Mouse (Mus musculus) liver, embryonic 14.5 days (tissue): ENCODE measurements around the gene Nr1h3. TPM values are rescaled to one million over a fixed set of nuclear protein-coding genes. Genes with fewer than 3 reads are reported as not detected.

Source experiments
- ATAC-seq: fragments of 200-750 bp; cut with Nextera tagmentation; 2 replicates; pipeline ENCODE4 v1.8.0; 2017; ENCODE audit warnings: moderate number of reproducible peaks, mild to moderate bottlenecking, moderate library complexity; ENCODE audit not compliant: insufficient read depth
- DNase-seq, 3 experiments: peaks; one replicate each; pipeline ENCODE4 v3.0.0-alpha.2; 2012 to 2013; ENCODE audit warnings: low read depth in 3 of 3, low spot score in 3 of 3
- H3K27ac ChIP-seq: fragments of 300-500 bp; sonication (generic); 2 replicates; pipeline ENCODE4 v1.5.1; 2014; ENCODE audit warnings: moderate library complexity, mild to moderate bottlenecking, control low read depth, inconsistent platforms
- H3K27me3 ChIP-seq: fragments of 300-500 bp; sonication (generic); 2 replicates; pipeline ENCODE4 v1.6.1; 2014; ENCODE audit warnings: mild to moderate bottlenecking, low read length, moderate library complexity; ENCODE audit not compliant: control insufficient read depth, insufficient read depth
- H3K36me3 ChIP-seq: fragments of 300-500 bp; sonication (generic); replicated peaks from 2 replicates; pipeline ENCODE4 v1.6.1; 2014; ENCODE audit warnings: low read depth; ENCODE audit not compliant: control insufficient read depth, insufficient read depth
- H3K4me1 ChIP-seq, 2 experiments: fragments of 200-500 bp in 1 of 2; fragments of 300-500 bp in 1 of 2; sonication (generic) in 1 of 2; replicated peaks; 2 replicates each; pipeline ENCODE4 v1.6.1; 2012 to 2014; ENCODE audit warnings: antibody characterized with exemption in 1 of 2, inconsistent platforms in 1 of 2, low read length in 1 of 2; ENCODE audit not compliant: control insufficient read depth in 2 of 2, insufficient read depth in 2 of 2
- H3K4me2 ChIP-seq: fragments of 300-500 bp; sonication (generic); 2 replicates; pipeline ENCODE4 v1.6.1; 2014; ENCODE audit warnings: low read depth, mild to moderate bottlenecking, control low read depth, moderate library complexity
- H3K4me3 ChIP-seq, 2 experiments: fragments of 200-500 bp in 1 of 2; fragments of 300-500 bp in 1 of 2; sonication (generic) in 1 of 2; 2 replicates each; pipeline ENCODE4 v1.5.1; 2012 to 2014; ENCODE audit warnings: low read depth in 2 of 2, low read length in 2 of 2, mild to moderate bottlenecking in 2 of 2, control low read depth in 1 of 2, inconsistent platforms in 1 of 2, moderate library complexity in 1 of 2; ENCODE audit not compliant: insufficient read depth in 1 of 2
- H3K9ac ChIP-seq: fragments of 300-500 bp; sonication (generic); replicated peaks from 2 replicates; pipeline ENCODE4 v1.6.1; 2014; ENCODE audit warnings: mild to moderate bottlenecking, control low read depth, moderate library complexity
- H3K9me3 ChIP-seq: fragments of 300-500 bp; sonication (generic); 2 replicates; pipeline ENCODE4 v1.6.1; 2016; ENCODE audit warnings: low read length, mixed read lengths; ENCODE audit not compliant: control insufficient read depth
- CTCF ChIP-seq: IDR thresholded peaks from 2 replicates; pipeline ENCODE4 v1.5.1; 2016; ENCODE audit warnings: antibody characterized with exemption, low read depth, control low read depth
- EP300 ChIP-seq: IDR thresholded peaks from 2 replicates; pipeline ENCODE4 v1.6.1; 2016; ENCODE audit warnings: antibody characterized with exemption, low read depth
- WGBS: fragments of 180-500 bp; shearing (Covaris S2); extraction: QIAGEN DNeasy Blood & Tissue Kit; methylation state at CpG from one replicate; pipeline ENCODE4 v1.1.7; 2014; ENCODE audit not compliant: insufficient replicate concordance; 5-methylcytosine and 5-hydroxymethylcytosine counted together
- polyA plus RNA-seq, 2 experiments: library from polyadenylated mRNA; depleted of rRNA in 1 of 2; stranded (reverse) in 1 of 2; unstranded in 1 of 2; fragments of >200 nt; fragmentation: Nextera tagmentation in 1 of 2; extraction: Ambion mirVana in 1 of 2; gene quantifications; 2 replicates each; pipeline versions ENCODE4 v1.2.1 to v1.2.3; 2012 to 2014

Gene Nr1h3
- 14.0 and 14.2 TPM in 2 replicates for polyA plus RNA-seq (2012; rRNA removed)
- 12.7 and 14.3 TPM in 2 replicates for polyA plus RNA-seq (2014; fragmentation: Nextera tagmentation; extraction: Ambion mirVana)

DNA sequence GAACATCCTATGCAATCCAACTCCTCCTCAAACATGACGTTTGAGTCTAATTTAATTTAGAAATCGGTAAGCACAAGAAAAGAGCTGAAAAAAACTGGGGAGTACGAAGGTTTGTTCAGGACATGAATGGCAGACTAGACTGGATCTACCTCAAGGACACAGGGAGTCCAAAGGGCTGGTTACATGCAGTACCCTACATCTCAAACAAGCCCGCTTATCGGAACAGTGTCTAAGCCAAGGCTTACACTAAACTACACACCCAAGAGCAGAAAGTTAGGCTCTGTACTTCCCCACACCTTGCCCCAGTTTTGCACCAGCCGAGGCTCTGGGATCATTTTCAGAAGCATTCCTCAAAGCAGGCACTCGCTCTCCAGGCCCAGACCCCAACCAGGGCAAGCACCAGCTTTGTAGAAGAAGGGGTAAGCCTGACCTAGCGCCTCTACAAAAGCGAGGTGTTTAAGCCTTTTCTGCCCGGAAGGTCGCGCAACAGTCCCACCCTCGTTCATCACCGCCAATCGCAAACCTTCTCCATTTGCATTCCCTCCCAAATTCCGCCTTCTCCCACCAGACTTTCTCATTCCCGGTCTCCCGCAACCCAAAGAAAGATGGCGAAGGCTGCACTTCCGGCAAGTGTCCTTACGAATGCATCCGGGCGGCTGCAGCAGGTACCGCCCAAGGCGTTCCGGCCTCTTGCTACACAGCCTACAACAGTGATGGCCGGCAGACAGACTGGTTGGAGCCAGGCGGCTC lies at the start of gene Nr1h3, which contains the start of gene Acp2:
Gene Nr1h3 (minus strand): TSS at position 613 of the 750 bp plus-strand sequence.
Gene Acp2 (plus strand): TSS at position 664 of the 750 bp plus-strand sequence.
- Histone ChIP-seq H3K9me3 (no peaks in the 10 kb centered on the region), H3K4me3 (peak within 1 kb of the TSS; percentile 82 to 99), H3K27ac (peak within 1 kb of the TSS; percentile 70), H3K4me1 (peaks cover 9 to 13% of the 10 kb centered on the region in 2 experiments), H3K36me3 (peaks cover 5% of the 10 kb centered on the region), H3K9ac (peak within 1 kb of the TSS; percentile 89), H3K4me2 (peak within 1 kb of the TSS; percentile 78), H3K27me3 (no peaks in the 10 kb centered on the region)
- TF ChIP-seq EP300 (peak; percentile 23), CTCF (no peak)
- whole genome bisulfite sequencing = 4% methylated on average over 28 of the region's 28 CpGs
- peak; percentile 94 for ATAC-seq
- DNase-seq = peak; percentile 81 to 83 (median 82)

DNA sequence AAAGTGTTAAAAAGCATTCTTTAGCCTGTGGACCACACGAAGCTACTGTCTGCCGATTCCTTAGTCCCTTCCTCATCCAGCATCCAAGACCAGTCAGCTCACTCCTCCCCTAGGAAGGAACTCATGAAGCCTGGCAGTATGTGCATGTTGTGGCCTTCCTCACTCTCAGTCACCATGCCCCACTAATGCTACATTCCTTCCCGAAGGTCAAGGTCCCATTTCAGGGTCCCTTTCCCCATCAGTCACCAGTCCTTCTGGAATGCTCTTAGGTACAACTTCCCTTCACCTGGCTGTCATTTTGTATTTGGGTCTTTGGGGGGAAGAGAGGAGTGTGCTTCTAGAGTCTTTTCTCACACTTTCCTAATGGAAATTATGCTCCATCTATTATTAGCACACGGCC lies 49.4 kb upstream of the Nr1h3 start:
- H3K4me2 ChIP-seq = no peak overlapping the region
- no peaks in the 10 kb centered on the region for H3K4me1 ChIP-seq
- TF ChIP-seq CTCF = no peak
- no peak for TF ChIP-seq EP300
- no peak overlapping the region for H3K27ac ChIP-seq
- no peaks in the 10 kb centered on the region for H3K36me3 ChIP-seq
- H3K9ac ChIP-seq = no peak overlapping the region
- DNase-seq (no peak), ATAC-seq (no peak)
- H3K27me3 ChIP-seq = peaks cover 35% of the 10 kb centered on the region
- 58% methylated on average over 4 of the region's 4 CpGs for WGBS
- H3K9me3 ChIP-seq = no peaks in the 10 kb centered on the region
- H3K4me3 ChIP-seq = no peak overlapping the region

DNA sequence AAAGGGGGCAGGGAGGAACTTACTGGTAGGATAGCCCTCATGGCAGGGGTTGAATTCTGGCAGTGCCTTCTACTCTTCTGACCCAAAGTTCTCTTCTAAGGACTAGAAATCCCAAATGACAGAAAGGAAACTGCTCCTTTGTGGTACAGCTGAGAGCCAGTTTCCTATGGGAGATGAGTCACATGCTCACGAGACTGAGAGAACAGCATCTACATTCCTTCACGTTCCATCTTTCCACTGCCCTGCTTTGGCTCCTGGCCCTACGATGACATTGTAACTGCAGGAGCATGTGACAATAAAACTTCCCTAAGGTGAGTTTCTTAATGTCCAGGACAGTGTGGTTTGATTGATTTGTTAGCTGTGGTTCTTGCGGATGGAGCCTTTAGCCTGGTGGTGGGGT lies 45.7 kb upstream of the Nr1h3 start:
- H3K4me2 ChIP-seq = no peak overlapping the region
- 68% methylated on average over 4 of the region's 4 CpGs for WGBS
- no peak for TF ChIP-seq EP300
- no peak for TF ChIP-seq CTCF
- no peak for ATAC-seq
- DNase-seq = no peak
- no peak overlapping the region for H3K27ac ChIP-seq
- no peaks in the 10 kb centered on the region for H3K9me3 ChIP-seq
- no peak overlapping the region for H3K9ac ChIP-seq
- H3K36me3 ChIP-seq = no peaks in the 10 kb centered on the region
- H3K4me1 ChIP-seq = peaks cover 12 to 15% of the 10 kb centered on the region in 2 experiments
- H3K27me3 ChIP-seq = peaks cover 9% of the 10 kb centered on the region
- no peak overlapping the region for H3K4me3 ChIP-seq

DNA sequence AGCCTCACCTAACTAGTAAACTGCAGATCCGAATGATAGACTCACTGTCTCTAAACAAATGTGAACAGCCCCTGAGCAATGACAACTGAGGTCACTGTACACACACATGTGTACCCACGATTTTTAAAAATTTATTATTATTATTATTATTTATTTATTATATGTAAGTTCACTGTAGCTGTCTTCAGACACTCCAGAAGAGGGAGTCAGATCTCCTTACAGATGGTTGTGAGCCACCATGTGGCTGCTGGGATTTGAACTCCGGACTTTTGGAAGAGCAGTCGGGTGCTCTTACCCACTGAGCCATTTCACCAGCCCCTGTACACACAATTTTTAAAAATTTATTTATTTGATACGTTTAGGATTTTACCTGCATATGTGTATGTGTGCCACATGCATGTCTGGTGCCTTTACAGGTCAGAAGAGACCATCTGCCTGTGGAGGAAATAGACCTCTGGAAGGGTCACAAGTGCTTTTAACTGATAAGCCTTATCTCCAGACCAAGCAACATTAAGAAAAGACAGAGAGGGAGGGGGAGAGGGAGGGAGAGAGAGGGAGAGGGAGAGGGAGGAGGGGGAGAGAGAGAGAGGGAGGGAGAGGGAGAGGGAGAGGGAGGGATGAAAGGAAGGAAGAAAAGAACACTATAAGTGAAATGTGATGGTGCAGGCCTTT lies 42.1 kb upstream of the Nr1h3 start:
- Histone ChIP-seq H3K27ac (no peak overlapping the region), H3K36me3 (no peaks in the 10 kb centered on the region), H3K9ac (no peak overlapping the region; the same call in none of the 2 replicates), H3K4me2 (peak overlapping the region; percentile 18), H3K4me1 (peaks cover 17 to 27% of the 10 kb centered on the region in 2 experiments), H3K4me3 (no peak overlapping the region), H3K27me3 (no peaks in the 10 kb centered on the region; the same call in 1 of the 2 replicates), H3K9me3 (no peaks in the 10 kb centered on the region)
- peak; percentile 83 for TF ChIP-seq EP300
- no peak for TF ChIP-seq CTCF
- ATAC-seq (peak; percentile 92), DNase-seq (peak; percentile 59 to 68 (median 62))
- 38% methylated on average over 5 of the region's 5 CpGs for WGBS

DNA sequence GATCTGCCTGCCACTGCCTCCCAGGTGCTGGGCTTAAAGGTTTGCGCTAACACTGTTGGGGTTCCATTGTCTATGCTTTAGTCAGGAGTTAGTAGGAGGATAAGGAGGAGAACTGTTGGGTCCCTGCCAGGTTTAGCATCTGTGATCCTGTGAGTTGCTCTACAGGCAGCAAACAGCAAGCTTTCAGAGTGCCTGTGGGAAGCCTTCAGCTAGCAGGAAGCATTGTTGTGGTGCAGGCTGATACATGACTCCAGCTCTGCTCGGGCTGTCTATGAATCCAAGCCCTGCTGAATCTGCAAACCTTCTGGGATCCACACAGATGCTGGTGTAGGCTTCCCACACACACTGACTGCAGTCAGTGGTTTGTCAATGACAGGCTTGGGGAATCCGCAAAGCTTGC lies 40.8 kb upstream of the Nr1h3 start:
- H3K4me2 ChIP-seq = no peak overlapping the region
- ATAC-seq = no peak
- no peak for DNase-seq
- H3K36me3 ChIP-seq = no peaks in the 10 kb centered on the region
- H3K4me1 ChIP-seq = peaks cover 17 to 27% of the 10 kb centered on the region in 2 experiments
- no peaks in the 10 kb centered on the region for H3K9me3 ChIP-seq
- H3K27me3 ChIP-seq = no peaks in the 10 kb centered on the region
- no peak overlapping the region for H3K9ac ChIP-seq
- H3K27ac ChIP-seq = no peak overlapping the region
- H3K4me3 ChIP-seq = no peak overlapping the region
- 65% methylated on average over 3 of the region's 3 CpGs for WGBS
- TF ChIP-seq CTCF (no peak), EP300 (no peak)
